Mouse (Mus musculus) cerebellum, postnatal 36 days (tissue): ENCODE data around the gene Hoxa5.
A peak's percentile ranks its signal among the peaks of the same experiment; 100 is the strongest.

Source experiments
- DNase-seq, 2 experiments: peaks; one replicate each; pipeline ENCODE4 v3.0.0; 2021 to 2022; ENCODE audit warnings: mixed read lengths in 2 of 2

Gene Hoxa5

GRCm38 (mm10) chr6:52212556-52213118 is 8.2 kb upstream of the Hoxa5 start:
- DNase-seq: no peak

- DNase-seq: no peak
These were observed 7.6 kb upstream of the Hoxa5 start for GRCm38 (mm10) chr6:52211961-52212360.

- peak; percentile 49 to 62 for DNase-seq
These were observed 7.0 kb upstream of the Hoxa5 start for GRCm38 (mm10) chr6:52211170-52211935.

GRCm38 (mm10) chr6:52209685-52210046 is 5.3 kb upstream of the Hoxa5 start:
- DNase-seq: no peak

GRCm38 (mm10) chr6:52208868-52209684 is 4.7 kb upstream of the Hoxa5 start:
- no peak for DNase-seq

- DNase-seq: no peak
These were observed 3.9 kb upstream of the Hoxa5 start, which contains the start of gene Hoxa6 for GRCm38 (mm10) chr6:52208072-52208867. TSS of gene Hoxa6 (minus strand) at chr6:52208722.

GRCm38 (mm10) chr6:52207684-52207976 is 3.2 kb upstream of the Hoxa5 start:
- DNase-seq: no peak

GRCm38 (mm10) chr6:52206882-52207683 is 2.7 kb upstream of the Hoxa5 start:
- no peak for DNase-seq

GRCm38 (mm10) chr6:52205638-52206621 is 1.5 kb upstream of the Hoxa5 start:
- DNase-seq: no peak

GRCm38 (mm10) chr6:52205221-52205620 is 834 bp upstream of the Hoxa5 start:
- DNase-seq: no peak

GRCm38 (mm10) chr6:52203371-52204049 is 877 bp downstream of the Hoxa5 start:
- no peak for DNase-seq

GRCm38 (mm10) chr6:52203121-52203370 is 1.3 kb downstream of the Hoxa5 start:
- DNase-seq: no peak

- no peak for DNase-seq
These were observed 1.8 kb downstream of the Hoxa5 start for GRCm38 (mm10) chr6:52202362-52203120.

GRCm38 (mm10) chr6:52201269-52201668 is 3.1 kb downstream of the Hoxa5 start:
- DNase-seq: no peak

- DNase-seq: no peak
These were observed 3.6 kb downstream of the Hoxa5 start for GRCm38 (mm10) chr6:52200751-52201250.

- DNase-seq: no peak
These were observed 4.2 kb downstream of the Hoxa5 start for GRCm38 (mm10) chr6:52200073-52200750.

- DNase-seq: no peak
These were observed 7.1 kb downstream of the Hoxa5 start for GRCm38 (mm10) chr6:52197271-52197670.

GRCm38 (mm10) chr6:52196811-52197210 is 7.6 kb downstream of the Hoxa5 start:
- no peak for DNase-seq

- DNase-seq: no peak
These were observed 9.7 kb downstream of the Hoxa5 start for GRCm38 (mm10) chr6:52194690-52195089.
